38 mouse cellular contexts compared by ENCODE assay signal in the genomic region with DNA sequence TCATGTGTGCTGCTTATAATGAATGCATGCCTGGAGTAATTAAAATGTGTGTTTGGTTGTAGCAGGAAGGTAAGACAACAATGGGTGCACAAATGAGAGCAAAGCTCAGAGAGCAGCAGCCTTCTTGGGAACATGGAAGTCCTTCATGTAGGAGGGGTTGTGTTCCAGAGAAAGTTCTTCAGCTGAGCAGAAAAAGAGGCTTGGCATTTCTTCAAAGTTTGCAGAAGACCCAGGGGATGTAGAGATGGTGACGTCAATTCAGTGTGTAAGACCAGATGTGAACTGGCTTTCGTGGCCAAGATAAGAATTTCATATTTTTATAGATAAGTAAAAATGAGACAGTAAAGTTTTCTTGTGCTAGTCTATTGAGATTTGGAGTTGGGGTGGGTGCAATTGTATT. TPM values are rescaled to one million over a fixed set of nuclear protein-coding genes. Genes with fewer than 3 reads are reported as not detected.
DNase-seq lines count a peak whose midpoint lies in the region; ATAC-seq and TF ChIP-seq lines count a peak whose summit lies in the region.
"Had no signal": no experiment of that assay in that cellular context is flagged by ENCODE, and none has a peak within 500 bp of the region (broad histone marks: within the 10 kb centered on the region; RNA-seq: fewer than 3 reads in every experiment).

No protein-coding gene starts in this region.

- no peak overlapping the region for H3K9ac ChIP-seq in limb, embryonic 14.5 days (ENCODE audit: low read depth, low read length, severe bottlenecking)
- no peak overlapping the region for H3K9ac ChIP-seq in forebrain, embryonic 14.5 days (ENCODE audit: low read length)
- H3K9ac ChIP-seq: forebrain, embryonic 15.5 days; heart, embryonic 13.5 days; hindbrain, embryonic 14.5 days; lung, embryonic 15.5 days; midbrain, embryonic 12.5 days; neural tube, embryonic 12.5 days had no signal

- no peak overlapping the region for H3K4me3 ChIP-seq in limb, embryonic 14.5 days (replicated peaks; ENCODE audit: low read length)
- no peak overlapping the region for H3K4me3 ChIP-seq in limb, embryonic 10.5 days
- no peak overlapping the region for H3K4me3 ChIP-seq in forebrain, embryonic 14.5 days (ENCODE audit: low read depth, low read length)
- H3K4me3 ChIP-seq: forebrain, embryonic 15.5 days; heart, embryonic 13.5 days; lung, embryonic 15.5 days; megakaryocyte, embryonic 14.5 days; midbrain, embryonic 12.5 days; myocyte; neural tube, embryonic 12.5 days had no signal

- peak; percentile 43 for DNase-seq in gastrocnemius, adult 18-20 months (ENCODE audit: low spot score)
- DNase-seq in gastrocnemius, postnatal 4 days (ENCODE audit: low spot score in 2 of 2) = no peak
- peak; percentile 37 for DNase-seq in limb, embryonic 14.5 days (ENCODE audit: low spot score)
- DNase-seq in limb, embryonic 10.5 days (ENCODE audit: low spot score) = no peak
- peak; percentile 15 for DNase-seq in heart, postnatal 14 days
- DNase-seq in lung, postnatal 14 days = no peak
- no peak for DNase-seq in forebrain, embryonic 14.5 days (ENCODE audit: low spot score)
- DNase-seq: adrenal gland, postnatal 14 days; cerebellum, adult 11 months; cerebellum, adult 9-10 months; kidney, adult 9 months; kidney, postnatal 10 days; layer of hippocampus, adult 9-11 months; lung, postnatal 36 days; thymus, postnatal 4 days had no signal

- no peaks in the 10 kb centered on the region for H3K4me1 ChIP-seq in limb, embryonic 14.5 days (ENCODE audit: control insufficient read depth, insufficient read depth, low read length)
- H3K4me1 ChIP-seq in limb, embryonic 10.5 days = no peaks in the 10 kb centered on the region
- no peaks in the 10 kb centered on the region for H3K4me1 ChIP-seq in forebrain, embryonic 14.5 days (ENCODE audit: control insufficient read depth, insufficient read depth, low read length)
- H3K4me1 ChIP-seq: forebrain, embryonic 15.5 days; heart, embryonic 13.5 days; lung, embryonic 15.5 days; megakaryocyte, embryonic 14.5 days; midbrain, embryonic 12.5 days; neural tube, embryonic 12.5 days had no signal

- no peaks in the 10 kb centered on the region for H3K9me3 ChIP-seq in limb, embryonic 14.5 days (ENCODE audit: control insufficient read depth, low read length)
- H3K9me3 ChIP-seq in limb, embryonic 10.5 days (replicated peaks) = no peaks in the 10 kb centered on the region
- no peaks in the 10 kb centered on the region for H3K9me3 ChIP-seq in forebrain, embryonic 14.5 days (replicated peaks; ENCODE audit: control insufficient read depth, low read length)
- H3K9me3 ChIP-seq: forebrain, embryonic 15.5 days; heart, embryonic 13.5 days; lung, embryonic 15.5 days; megakaryocyte, embryonic 14.5 days; midbrain, embryonic 12.5 days; neural tube, embryonic 12.5 days had no signal

- H3K27ac ChIP-seq in limb, embryonic 14.5 days (replicated peaks; ENCODE audit: low read depth, low read length) = no peak overlapping the region
- no peak overlapping the region for H3K27ac ChIP-seq in limb, embryonic 10.5 days
- H3K27ac ChIP-seq in forebrain, embryonic 14.5 days (ENCODE audit: low read depth, low read length) = no peak overlapping the region
- H3K27ac ChIP-seq: forebrain, embryonic 15.5 days; heart, embryonic 13.5 days; hindbrain, embryonic 14.5 days; lung, embryonic 15.5 days; midbrain, embryonic 12.5 days; neural tube, embryonic 12.5 days had no signal

- H3K27me3 ChIP-seq in limb, embryonic 14.5 days (ENCODE audit: control insufficient read depth, insufficient read depth, low read length) = no peaks in the 10 kb centered on the region
- H3K27me3 ChIP-seq in limb, embryonic 10.5 days (ENCODE audit: low read depth, poor library complexity, severe bottlenecking) = no peaks in the 10 kb centered on the region
- no peaks in the 10 kb centered on the region for H3K27me3 ChIP-seq in forebrain, embryonic 14.5 days (replicated peaks; ENCODE audit: control insufficient read depth, insufficient read depth, low read length)
- H3K27me3 ChIP-seq: forebrain, embryonic 15.5 days; heart, embryonic 13.5 days; lung, embryonic 15.5 days; megakaryocyte, embryonic 14.5 days; midbrain, embryonic 12.5 days; neural tube, embryonic 12.5 days had no signal

- intact Hi-C loops in heart, postnatal 14 days (cut with DNase I) = no loop called here

- ATAC-seq in limb, embryonic 14.5 days (ENCODE audit: low FRiP score, low read depth) = no peak
- no peak for ATAC-seq in forebrain, embryonic 14.5 days
- ATAC-seq: forebrain, embryonic 15.5 days; intestine, postnatal 0 days had no signal

- WGBS in limb, embryonic 14.5 days = 82% methylated on average over 2 of the region's 2 CpGs
- 84% methylated on average over 2 of the region's 2 CpGs for WGBS in limb, embryonic 10.5 days
- 90% methylated on average over 2 of the region's 2 CpGs for whole genome bisulfite sequencing in forebrain, embryonic 14.5 days

- H3K4me2 ChIP-seq in limb, embryonic 14.5 days (replicated peaks; ENCODE audit: low read depth, low read length, severe bottlenecking) = no peak overlapping the region
- H3K4me2 ChIP-seq in forebrain, embryonic 14.5 days (ENCODE audit: low read length) = no peak overlapping the region
- H3K4me2 ChIP-seq: forebrain, embryonic 15.5 days; heart, embryonic 13.5 days; hindbrain, embryonic 14.5 days; lung, embryonic 15.5 days; midbrain, embryonic 12.5 days; neural tube, embryonic 12.5 days had no signal

- TF ChIP-seq POLR2A in limb, embryonic 14.5 days (IDR thresholded peaks at IDR 0.05; ENCODE audit: borderline replicate concordance, extremely low read depth, insufficient read depth, insufficient read length) = no peak

- H3K36me3 ChIP-seq in limb, embryonic 14.5 days (ENCODE audit: control insufficient read depth, insufficient read depth, low read length) = no peaks in the 10 kb centered on the region
- no peaks in the 10 kb centered on the region for H3K36me3 ChIP-seq in limb, embryonic 10.5 days
- H3K36me3 ChIP-seq in forebrain, embryonic 14.5 days (ENCODE audit: control insufficient read depth, insufficient read depth, low read length) = no peaks in the 10 kb centered on the region
- H3K36me3 ChIP-seq: forebrain, embryonic 15.5 days; heart, embryonic 13.5 days; lung, embryonic 15.5 days; midbrain, embryonic 12.5 days; neural tube, embryonic 12.5 days had no signal

RNA-seq across cellular contexts. Expression of a gene that starts 45.2 kb away (rescaled TPM):
- not detected for total RNA-seq in gastrocnemius, adult 18-20 months (2021)
- not detected for total RNA-seq in gastrocnemius, postnatal 4 days (2021)
- not detected in 2 replicates for polyA plus RNA-seq in limb, embryonic 14.5 days (2012; rRNA removed)
- polyA plus RNA-seq in limb, embryonic 14.5 days (2014; fragmentation: Nextera tagmentation; extraction: Ambion mirVana) = not detected in 2 replicates
- polyA plus RNA-seq in limb, embryonic 10.5 days (2016; fragmentation: Nextera tagmentation; extraction: Ambion mirVana) = not detected in 2 replicates
- not detected for total RNA-seq in heart, postnatal 14 days (2021)
- not detected in 2 replicates for polyA plus RNA-seq in forebrain, embryonic 14.5 days (2014; fragmentation: Nextera tagmentation; extraction: Ambion mirVana)
- total RNA-seq: adrenal gland, postnatal 14 days; common myeloid progenitor, adult 5-6 weeks; gastrocnemius, adult 8-10 months; hematopoietic stem cell, adult 5-6 weeks; left cerebral cortex, postnatal 10 days; liver, adult 2 months; MEL; midbrain, postnatal 0 days had no signal
- polyA plus RNA-seq: forebrain, embryonic 15.5 days; frontal cortex, adult 2 months; heart, embryonic 13.5 days; hindbrain, embryonic 14.5 days; intestine, postnatal 0 days; limb, embryonic 11.5 days; liver, adult 2 months; liver, embryonic 16.5 days; lung, embryonic 15.5 days; midbrain, embryonic 12.5 days; midbrain, postnatal 0 days; myocyte; neural tube, embryonic 12.5 days; small intestine, adult 2 months; stomach, embryonic 14.5 days; testis, adult 2 months; thymus, postnatal 0 days had no signal

RNA-seq across cellular contexts. Expression of a gene that starts 59.6 kb away (rescaled TPM):
- total RNA-seq in gastrocnemius, adult 18-20 months (2021) = 10 to 100 TPM in 1 of 2 experiments, 1 to 10 TPM in 1; 9.0 to 11.3 TPM
- total RNA-seq in gastrocnemius, postnatal 4 days (2021) = 10 to 100 TPM; 15.1 to 16.7 TPM
- 16.2 and 19.0 TPM in 2 replicates for polyA plus RNA-seq in limb, embryonic 14.5 days (2012; rRNA removed)
- 23.5 TPM in 2 replicates for polyA plus RNA-seq in limb, embryonic 14.5 days (2014; fragmentation: Nextera tagmentation; extraction: Ambion mirVana)
- 23.1 and 25.4 TPM in 2 replicates for polyA plus RNA-seq in limb, embryonic 10.5 days (2016; fragmentation: Nextera tagmentation; extraction: Ambion mirVana)
- 10 to 100 TPM; 13.8 to 17.6 TPM for total RNA-seq in heart, postnatal 14 days (2021)
- polyA plus RNA-seq in forebrain, embryonic 14.5 days (2014; fragmentation: Nextera tagmentation; extraction: Ambion mirVana) = 6.6 and 9.7 TPM in 2 replicates

RNA-seq across cellular contexts. Expression of a gene that starts 59.8 kb away (rescaled TPM):
- 1 to 10 TPM; 3.2 to 4.1 TPM for total RNA-seq in gastrocnemius, adult 18-20 months (2021)
- 1 to 10 TPM; 4.6 to 5.3 TPM for total RNA-seq in gastrocnemius, postnatal 4 days (2021)
- 3.0 and 4.6 TPM in 2 replicates for polyA plus RNA-seq in limb, embryonic 14.5 days (2012; rRNA removed)
- 4.0 and 6.1 TPM in 2 replicates for polyA plus RNA-seq in limb, embryonic 14.5 days (2014; fragmentation: Nextera tagmentation; extraction: Ambion mirVana)
- polyA plus RNA-seq in limb, embryonic 10.5 days (2016; fragmentation: Nextera tagmentation; extraction: Ambion mirVana) = 4.5 and 5.2 TPM in 2 replicates
- total RNA-seq in heart, postnatal 14 days (2021) = 1 to 10 TPM; 3.3 to 3.7 TPM
- 4.9 and 6.0 TPM in 2 replicates for polyA plus RNA-seq in forebrain, embryonic 14.5 days (2014; fragmentation: Nextera tagmentation; extraction: Ambion mirVana)
- polyA plus RNA-seq: small intestine, adult 2 months had no signal

Comparison
In these comparisons a context has a peak if more than half of its experiments do, and no peak if none do; other contexts are left out.
1. DNase-seq: peak in gastrocnemius, adult 18-20 months (single experiment), limb, embryonic 14.5 days (single experiment) and heart, postnatal 14 days (2 of 2); none in gastrocnemius, postnatal 4 days (0 of 2), limb, embryonic 10.5 days (single experiment), lung, postnatal 14 days (single experiment) and forebrain, embryonic 14.5 days (single experiment).